Mouse (Mus musculus) E14TG2a.4 (cell line): ENCODE results near the gene Arf4.

ENCODE experiments used
- H3K27me3 ChIP-seq: 2 replicates; pipeline ENCODE4 v1.6.1; 2014; ENCODE audit warnings: low read length, control low read depth; ENCODE audit not compliant: insufficient read depth
- H3K36me3 ChIP-seq: 2 replicates; pipeline ENCODE4 v1.6.1; 2014; ENCODE audit warnings: low read length, control low read depth; ENCODE audit not compliant: insufficient read depth
- H3K4me1 ChIP-seq: replicated peaks from 2 replicates; pipeline ENCODE4 v1.6.1; 2014; ENCODE audit warnings: low read depth, low read length, control low read depth
- H3K4me3 ChIP-seq: replicated peaks from 2 replicates; pipeline ENCODE4 v1.5.1; 2014; ENCODE audit warnings: mild to moderate bottlenecking, low read length
- H3K9me3 ChIP-seq: 2 replicates; pipeline ENCODE4 v1.6.1; 2014; ENCODE audit warnings: low read length, control low read depth
- CTCF ChIP-seq: conservative IDR thresholded peaks from 2 replicates; pipeline ENCODE4 v1.5.1; 2014; ENCODE audit warnings: low read length
- NANOG ChIP-seq: IDR thresholded peaks from 2 replicates; pipeline ENCODE4 v1.6.1; 2014; ENCODE audit warnings: borderline replicate concordance, low read length, mixed read lengths
- POU5F1 ChIP-seq: IDR thresholded peaks from 2 replicates; pipeline ENCODE4 v1.6.1; 2014; ENCODE audit warnings: low read length, borderline replicate concordance

Arf4 gene

DNA sequence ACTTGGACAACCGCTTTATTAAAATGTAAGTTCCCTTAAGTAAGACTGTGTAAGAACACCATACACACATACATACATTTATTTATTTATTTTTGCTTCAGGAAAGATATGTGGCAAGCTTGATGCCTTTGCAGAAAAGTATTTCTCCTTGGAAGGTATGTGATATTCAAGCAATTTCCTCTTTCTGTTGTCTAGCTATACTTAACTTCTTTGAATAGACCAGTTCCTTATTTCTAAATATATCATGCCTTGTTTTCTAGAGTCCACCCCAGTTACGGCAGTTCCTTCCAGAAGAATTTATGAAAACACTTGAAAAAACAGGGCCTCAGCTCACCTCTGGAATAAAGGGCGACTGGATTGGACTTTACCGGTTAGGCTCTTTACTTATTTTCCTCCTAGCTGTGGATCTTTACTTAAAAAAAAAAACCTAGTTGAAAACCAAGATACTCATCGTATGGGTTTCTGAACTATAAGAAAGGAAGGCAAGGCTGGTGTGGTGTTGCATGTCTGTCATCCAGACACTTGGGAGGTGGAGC lies 11.2 kb upstream of the Arf4 start:
- no peaks in the 10 kb centered on the region for H3K27me3 ChIP-seq
- H3K36me3 ChIP-seq, result peaks cover 66% of the 10 kb centered on the region
- H3K4me3 ChIP-seq, result no peak overlapping the region
- TF ChIP-seq CTCF (no peak), NANOG (no peak), POU5F1 (no peak)
- no peaks in the 10 kb centered on the region for H3K9me3 ChIP-seq
- no peaks in the 10 kb centered on the region for H3K4me1 ChIP-seq

DNA sequence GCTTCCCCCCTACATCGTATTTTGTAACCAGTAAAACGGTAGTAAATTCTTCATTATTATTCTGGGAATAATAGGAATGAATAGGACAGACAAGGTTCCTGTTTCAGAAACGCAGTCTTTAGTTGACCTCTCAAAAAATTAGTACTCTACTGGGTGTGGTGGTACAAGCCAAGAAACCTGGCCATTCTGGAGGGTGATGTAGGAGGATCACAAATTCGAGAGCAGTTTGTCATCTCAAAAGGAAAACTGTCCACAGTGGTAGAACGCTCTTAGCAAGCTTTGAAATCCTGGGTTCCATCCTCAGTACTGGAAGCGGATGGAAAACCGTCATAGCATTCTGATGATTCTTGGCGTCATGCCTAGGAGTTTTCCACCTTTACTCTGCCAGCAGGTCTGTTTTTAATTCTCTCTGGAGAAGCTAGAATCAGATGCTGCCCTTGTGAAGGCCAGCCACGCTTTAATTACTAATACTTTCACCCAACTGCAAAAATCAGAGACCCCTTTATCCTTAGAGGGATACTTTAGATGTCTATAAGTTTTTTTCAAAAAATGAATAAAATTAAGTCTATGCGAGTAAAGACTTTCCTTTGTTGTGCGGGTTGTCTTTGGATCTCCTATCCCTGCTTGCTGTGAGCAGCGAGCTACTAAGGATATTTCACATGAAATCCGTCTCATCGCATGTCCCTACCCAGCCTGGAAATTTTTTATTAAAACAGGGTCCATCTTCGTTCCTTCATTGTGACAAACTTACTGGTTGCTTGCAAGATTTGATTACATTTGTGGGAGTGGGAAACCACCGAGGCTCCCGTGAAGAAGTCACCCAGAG lies 636 bp upstream of the Arf4 start:
- H3K4me3 ChIP-seq, result peak overlapping the region; percentile 95
- H3K9me3 ChIP-seq, result no peaks in the 10 kb centered on the region
- H3K36me3 ChIP-seq, result peaks cover 5% of the 10 kb centered on the region; the same call in 1 of the 2 replicates
- H3K4me1 ChIP-seq, result peaks cover 31% of the 10 kb centered on the region
- H3K27me3 ChIP-seq, result no peaks in the 10 kb centered on the region
- TF ChIP-seq POU5F1, result no peak
- no peak for TF ChIP-seq CTCF
- TF ChIP-seq NANOG, result no peak

DNA sequence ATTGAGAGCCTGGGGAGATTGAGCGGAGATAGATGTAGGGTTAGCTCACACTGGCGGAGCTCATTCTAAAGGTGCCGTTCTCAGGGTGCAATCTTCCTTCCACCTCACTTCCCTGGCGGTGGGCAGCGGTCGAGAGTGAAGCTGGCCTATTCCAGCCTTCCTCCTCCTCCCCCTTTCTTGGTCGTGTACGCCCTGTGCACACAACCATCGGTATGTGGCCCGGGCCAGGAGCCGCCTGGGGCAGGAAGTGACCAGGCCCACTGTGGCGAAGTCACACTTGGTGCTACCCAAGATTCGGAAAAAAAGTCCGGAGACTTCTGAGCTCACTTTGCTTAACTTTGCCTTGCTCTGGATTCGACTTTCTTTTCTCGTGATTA lies 822 bp downstream of the Arf4 start:
- Histone ChIP-seq H3K36me3 (no peaks in the 10 kb centered on the region), H3K4me1 (peaks cover 31% of the 10 kb centered on the region), H3K4me3 (peak overlapping the region; percentile 95), H3K27me3 (no peaks in the 10 kb centered on the region), H3K9me3 (no peaks in the 10 kb centered on the region)
- TF ChIP-seq POU5F1 (no peak), NANOG (no peak), CTCF (no peak)

DNA sequence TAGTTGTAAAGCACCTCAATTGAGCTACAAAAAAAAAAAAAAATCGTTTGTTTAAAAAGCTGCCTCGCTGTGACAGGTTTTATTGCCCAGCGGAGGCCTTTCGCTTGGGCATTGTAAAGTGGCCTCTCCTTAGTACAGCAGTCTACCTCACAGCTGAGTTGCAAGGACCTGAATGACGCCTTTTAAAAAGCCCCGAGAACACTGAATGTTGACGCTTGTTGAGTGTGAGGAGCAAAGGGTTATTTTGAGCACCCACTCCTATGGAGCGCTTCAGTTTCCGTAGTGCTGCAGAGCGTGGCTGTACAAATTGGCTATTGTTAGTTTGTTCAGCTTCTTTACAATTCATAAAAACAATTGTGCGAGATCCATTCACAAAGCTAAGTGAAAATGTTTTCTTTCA lies 1.4 kb downstream of the Arf4 start:
- peak overlapping the region; percentile 95 for H3K4me3 ChIP-seq
- H3K36me3 ChIP-seq, result no peaks in the 10 kb centered on the region
- TF ChIP-seq CTCF (no peak), POU5F1 (no peak), NANOG (no peak)
- peaks cover 33% of the 10 kb centered on the region for H3K4me1 ChIP-seq
- H3K27me3 ChIP-seq, result no peaks in the 10 kb centered on the region
- H3K9me3 ChIP-seq, result no peaks in the 10 kb centered on the region

DNA sequence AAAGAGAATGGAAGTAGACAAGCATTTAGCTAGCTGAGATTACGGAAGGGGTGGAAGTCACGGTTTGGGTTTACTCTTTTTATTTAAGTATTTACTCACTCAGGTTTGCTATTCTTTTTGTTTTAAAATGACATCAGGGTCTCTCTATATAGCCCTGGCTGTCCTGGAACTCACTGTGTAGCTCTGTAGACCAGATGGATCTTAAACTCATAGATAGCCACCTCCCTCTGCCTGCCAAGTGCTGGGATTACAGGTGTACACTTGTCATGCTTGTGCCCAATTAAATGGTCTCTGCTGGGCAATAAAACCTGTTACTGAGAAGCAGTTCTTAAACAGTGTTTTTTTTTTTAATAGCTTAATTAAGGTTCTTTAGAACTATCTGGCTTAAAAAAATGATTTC lies 2.1 kb downstream of the Arf4 start:
- H3K4me1 ChIP-seq, result peaks cover 35% of the 10 kb centered on the region
- H3K9me3 ChIP-seq, result no peaks in the 10 kb centered on the region
- TF ChIP-seq CTCF (no peak), POU5F1 (no peak), NANOG (no peak)
- H3K4me3 ChIP-seq, result peak overlapping the region; percentile 95
- no peaks in the 10 kb centered on the region for H3K27me3 ChIP-seq
- H3K36me3 ChIP-seq, result no peaks in the 10 kb centered on the region

DNA sequence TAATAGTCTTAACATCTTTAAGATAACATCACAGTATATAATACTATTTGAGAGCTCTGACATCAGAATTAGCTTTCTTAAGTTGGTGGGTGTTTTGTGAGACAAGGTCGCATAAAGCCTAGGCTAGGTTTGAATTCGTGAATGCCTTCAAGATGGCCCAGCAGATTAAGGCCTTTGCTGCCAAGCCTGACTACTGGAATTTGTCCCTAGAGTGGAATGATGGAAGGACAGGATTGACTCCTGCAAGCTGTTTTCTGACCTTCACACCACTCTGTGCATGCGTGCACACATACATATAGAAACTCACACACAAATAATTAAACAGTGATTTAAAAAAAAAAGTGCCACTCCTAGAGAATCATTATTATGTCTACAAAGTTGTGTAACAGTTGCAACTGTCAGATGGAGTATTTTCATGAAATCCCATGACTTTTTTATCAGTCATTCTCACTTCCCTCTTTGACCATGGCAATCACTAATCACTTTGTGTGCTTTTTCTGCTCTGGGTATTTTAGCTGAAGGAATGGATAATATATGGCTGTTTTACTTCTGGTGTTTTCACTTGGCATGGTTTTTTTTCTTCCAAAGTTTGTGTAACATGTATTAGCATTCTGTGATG lies 5.2 kb downstream of the Arf4 start:
- Histone ChIP-seq H3K4me1 (peaks cover 29% of the 10 kb centered on the region), H3K9me3 (no peaks in the 10 kb centered on the region), H3K36me3 (peaks cover 21% of the 10 kb centered on the region), H3K4me3 (no peak overlapping the region), H3K27me3 (no peaks in the 10 kb centered on the region)
- no peak for TF ChIP-seq POU5F1
- TF ChIP-seq CTCF, result no peak
- TF ChIP-seq NANOG, result no peak

DNA sequence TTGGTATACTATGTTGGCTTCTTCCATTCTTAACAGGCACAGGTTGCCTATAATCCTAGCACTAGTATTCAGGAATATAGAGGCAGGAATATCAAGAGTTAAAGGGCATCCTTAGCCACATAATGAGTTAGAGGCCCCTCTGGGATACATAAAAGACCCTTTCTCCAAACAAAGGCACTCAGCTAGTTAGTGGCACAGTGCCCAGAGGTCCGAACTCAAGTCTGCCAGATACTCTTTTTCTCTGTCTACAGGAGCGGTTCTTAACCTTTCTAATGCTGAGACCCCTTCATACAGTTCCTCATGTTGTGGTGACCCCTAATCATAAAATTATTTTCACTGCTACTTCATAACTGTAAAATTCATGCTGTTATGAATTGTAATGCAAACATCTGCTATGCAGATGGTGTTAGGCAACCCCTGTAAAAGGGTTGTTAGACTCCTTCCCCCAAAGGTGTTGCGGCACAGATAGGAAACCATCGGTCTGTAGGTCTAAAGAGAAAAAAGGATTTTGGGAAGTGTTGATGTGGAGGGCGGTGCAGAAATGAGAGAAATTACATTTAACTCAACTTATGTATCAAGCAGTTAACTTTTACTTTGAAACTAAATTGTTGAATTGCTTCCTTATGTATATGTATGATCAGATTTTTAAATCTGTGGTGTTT lies 8.2 kb downstream of the Arf4 start:
- H3K4me3 ChIP-seq, result no peak overlapping the region
- peaks cover 17% of the 10 kb centered on the region for H3K4me1 ChIP-seq
- H3K36me3 ChIP-seq, result peaks cover 37% of the 10 kb centered on the region
- no peaks in the 10 kb centered on the region for H3K9me3 ChIP-seq
- H3K27me3 ChIP-seq, result no peaks in the 10 kb centered on the region
- TF ChIP-seq CTCF (no peak), NANOG (no peak)

DNA sequence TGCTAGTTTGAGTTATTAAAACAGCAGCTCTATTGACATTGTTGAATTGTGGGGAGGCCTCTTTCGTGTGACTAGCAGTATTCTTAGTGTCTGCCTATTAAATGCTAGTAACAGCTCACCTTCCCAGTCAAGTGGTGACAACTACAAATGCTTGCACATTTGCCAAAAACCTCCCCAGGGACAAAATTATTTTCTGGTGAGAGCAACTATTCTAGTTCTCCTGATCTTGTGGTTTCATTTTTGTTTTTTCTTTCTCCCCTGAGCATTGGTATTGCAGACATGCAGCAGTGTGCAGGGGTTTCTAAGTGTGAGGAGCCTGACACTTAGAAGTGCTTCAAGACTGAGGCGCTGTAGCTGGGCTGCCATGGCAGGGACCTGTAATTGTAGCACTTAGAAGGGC lies 9.9 kb downstream of the Arf4 start:
- H3K36me3 ChIP-seq, result peaks cover 47% of the 10 kb centered on the region
- TF ChIP-seq POU5F1 (no peak), CTCF (no peak), NANOG (no peak)
- H3K4me1 ChIP-seq, result peaks cover 21% of the 10 kb centered on the region
- no peaks in the 10 kb centered on the region for H3K9me3 ChIP-seq
- no peaks in the 10 kb centered on the region for H3K27me3 ChIP-seq
- no peak overlapping the region for H3K4me3 ChIP-seq
